Mouse (Mus musculus): ENCODE data around the gene Supt3. TPM values are rescaled to one million over a fixed set of nuclear protein-coding genes. Genes with fewer than 3 reads are reported as not detected.

Gene Supt3
- polyA plus RNA-seq, 1 experiment from 2014 or later: 6.2 TPM

DNA sequence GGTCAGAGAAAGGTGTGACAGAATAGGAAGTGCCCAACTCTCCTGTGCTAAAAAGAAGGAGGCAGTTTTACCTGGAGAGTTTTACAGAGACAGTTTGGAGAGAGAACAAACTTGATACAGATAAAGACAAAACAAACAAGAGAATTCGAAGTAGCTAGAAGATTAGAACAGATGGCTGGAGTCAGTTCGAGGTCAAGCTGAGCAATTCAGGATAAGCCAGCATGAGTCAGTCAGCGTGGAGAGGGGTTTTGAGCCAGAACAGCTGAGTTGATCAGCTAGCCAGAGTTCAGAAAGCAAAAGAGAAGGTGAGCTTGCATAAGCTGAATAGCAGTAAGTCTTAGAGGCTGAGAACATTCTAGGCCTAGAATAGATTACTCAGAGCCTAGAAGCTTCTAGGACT is 20.4 kb downstream of the Supt3 start:
- Histone ChIP-seq H3K27ac (ENCODE audit: low read length) (no peak overlapping the region), H3K4me3 (ENCODE audit: low read depth, low read length) (no peak overlapping the region), H3K27me3 (ENCODE audit: control insufficient read depth, insufficient read depth, low read depth, low read length) (no peaks in the 10 kb centered on the region), H3K4me2 (ENCODE audit: low read depth, low read length) (no peak overlapping the region), H3K4me1 (ENCODE audit: control insufficient read depth, low read depth, low read length) (no peaks in the 10 kb centered on the region), H3K9me3 (replicated peaks; ENCODE audit: control insufficient read depth, low read length) (no peaks in the 10 kb centered on the region), H3K36me3 (ENCODE audit: control insufficient read depth, insufficient read depth) (no peaks in the 10 kb centered on the region), H3K9ac (ENCODE audit: low read depth, low read length) (no peak overlapping the region)
- ATAC-seq (ENCODE audit: low read depth): no peak
- WGBS (ENCODE audit: insufficient replicate concordance): 29% methylated on average over 3 of the region's 3 CpGs

DNA sequence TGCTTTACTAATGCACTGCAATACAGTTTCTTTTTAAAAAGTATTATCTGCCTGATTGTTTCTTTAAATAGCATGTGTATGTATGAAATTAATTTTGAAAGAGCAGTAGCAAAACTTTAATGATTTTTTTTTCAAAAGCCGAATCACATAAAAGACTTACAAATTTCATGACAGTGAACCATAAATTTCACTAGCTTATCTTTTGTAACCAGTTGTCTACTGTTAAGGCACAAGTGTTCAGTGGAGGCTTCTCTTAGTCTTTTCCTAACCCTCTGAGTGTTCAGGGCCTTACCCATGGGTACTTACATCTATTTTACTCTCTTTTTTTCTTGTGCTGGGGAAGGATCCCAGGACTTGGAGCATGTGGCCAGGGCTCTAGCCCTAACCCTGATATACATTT is 30.1 kb downstream of the Supt3 start:
- Histone ChIP-seq H3K9me3 (replicated peaks; ENCODE audit: control insufficient read depth, low read length) (no peaks in the 10 kb centered on the region), H3K4me1 (ENCODE audit: control insufficient read depth, low read depth, low read length) (no peaks in the 10 kb centered on the region), H3K27me3 (ENCODE audit: control insufficient read depth, insufficient read depth, low read depth, low read length) (no peaks in the 10 kb centered on the region), H3K36me3 (ENCODE audit: control insufficient read depth, insufficient read depth) (no peaks in the 10 kb centered on the region), H3K4me3 (ENCODE audit: low read depth, low read length) (no peak overlapping the region), H3K27ac (ENCODE audit: low read length) (no peak overlapping the region), H3K4me2 (ENCODE audit: low read depth, low read length) (no peak overlapping the region), H3K9ac (ENCODE audit: low read depth, low read length) (no peak overlapping the region)
- WGBS (ENCODE audit: insufficient replicate concordance): 44% methylated on average over 1 of the region's 1 CpGs
- no peak for ATAC-seq (ENCODE audit: low read depth)

DNA sequence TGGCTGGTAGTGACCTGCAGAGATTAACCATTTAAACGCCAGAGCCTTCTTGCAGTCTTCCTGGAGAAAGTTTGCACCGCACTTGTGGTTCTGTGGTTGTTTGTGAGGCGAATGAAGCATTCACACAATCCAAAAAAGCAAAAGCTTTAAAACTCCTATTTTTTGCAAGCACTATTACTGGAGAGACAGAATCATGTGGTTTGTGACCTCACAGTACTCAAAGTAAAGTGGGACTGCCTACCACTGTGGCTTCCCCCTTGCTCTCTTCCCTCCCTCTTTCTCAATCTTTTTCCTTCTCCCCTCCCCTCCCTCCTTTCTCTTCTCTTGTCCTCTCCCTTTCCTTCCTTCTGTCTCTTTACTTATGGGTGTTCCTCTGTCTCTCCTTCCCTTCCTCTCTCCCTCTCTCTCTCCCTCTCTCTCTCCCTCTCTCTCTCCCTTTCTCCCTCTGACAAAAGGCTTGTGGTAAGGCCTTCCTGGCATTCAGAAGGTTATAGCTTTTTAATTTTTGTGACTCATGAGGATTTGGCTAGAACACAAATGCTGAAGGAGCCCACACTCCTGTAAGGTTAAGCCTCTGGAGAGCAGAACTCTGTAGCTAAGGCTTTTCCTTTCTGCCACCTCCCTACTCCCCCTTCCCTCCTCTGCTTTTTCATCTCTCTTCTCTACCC is 37.7 kb downstream of the Supt3 start, which contains the start of gene Runx2:
Gene Runx2, minus strand, starts transcription at position 290 of the 668 bp plus-strand sequence.
- H3K27me3 ChIP-seq (ENCODE audit: control insufficient read depth, insufficient read depth, low read depth, low read length): no peaks in the 10 kb centered on the region
- no peak for ATAC-seq (ENCODE audit: low read depth)
- H3K9ac ChIP-seq (ENCODE audit: low read depth, low read length): no peak within 1 kb of the TSS
- peak within 1 kb of the TSS; percentile 6 for H3K4me2 ChIP-seq (ENCODE audit: low read depth, low read length)
- H3K4me3 ChIP-seq (ENCODE audit: low read depth, low read length): no peak within 1 kb of the TSS
- no peak within 1 kb of the TSS for H3K27ac ChIP-seq (ENCODE audit: low read length)
- no peaks in the 10 kb centered on the region for H3K4me1 ChIP-seq (ENCODE audit: control insufficient read depth, low read depth, low read length)
- 12% methylated on average over 3 of the region's 3 CpGs for WGBS (ENCODE audit: insufficient replicate concordance)
- no peaks in the 10 kb centered on the region for H3K36me3 ChIP-seq (ENCODE audit: control insufficient read depth, insufficient read depth)
- no peaks in the 10 kb centered on the region for H3K9me3 ChIP-seq (replicated peaks; ENCODE audit: control insufficient read depth, low read length)

DNA sequence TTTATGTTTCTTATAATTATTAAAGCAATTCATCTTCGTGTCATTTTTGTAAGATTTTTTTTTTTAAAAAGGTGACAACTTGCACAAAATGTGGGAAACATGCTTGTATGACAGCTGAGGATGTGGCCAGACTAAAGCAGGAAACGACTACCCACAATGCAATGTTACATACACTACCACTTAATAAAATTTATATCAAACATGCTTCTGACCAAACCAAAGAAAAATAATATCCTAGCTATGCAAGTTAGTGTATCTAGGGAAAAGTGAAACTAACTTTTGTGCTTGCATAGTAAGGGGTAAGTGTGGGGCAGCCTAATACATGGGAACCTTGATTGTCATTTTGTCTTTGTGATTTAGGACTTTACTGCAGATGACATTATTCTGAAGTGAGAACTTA is 41.9 kb downstream of the Supt3 start:
- Histone ChIP-seq H3K4me3 (ENCODE audit: low read depth, low read length) (no peak overlapping the region), H3K27me3 (ENCODE audit: control insufficient read depth, insufficient read depth, low read depth, low read length) (no peaks in the 10 kb centered on the region)
- 43% methylated on average over 2 of the region's 2 CpGs for WGBS (ENCODE audit: insufficient replicate concordance)

DNA sequence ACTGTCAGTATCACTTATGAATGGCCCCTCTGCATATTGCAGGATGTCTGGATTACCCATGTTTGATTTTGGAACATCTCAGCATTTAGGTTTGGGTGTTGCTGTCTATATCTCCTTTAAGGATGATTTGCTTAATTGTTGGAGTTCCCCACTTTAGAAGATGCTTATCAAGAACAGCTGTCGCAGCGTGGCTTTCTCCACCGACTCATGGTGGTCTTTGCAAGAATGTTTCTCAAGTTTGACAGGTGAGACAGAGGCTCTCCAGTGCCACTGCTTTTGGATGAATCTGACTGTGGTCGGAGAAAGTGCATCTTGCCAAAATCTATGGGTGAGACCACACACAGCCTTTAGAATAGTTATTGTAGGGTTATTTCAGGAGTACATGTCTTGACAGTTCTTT is 42.9 kb downstream of the Supt3 start:
- no peak for ATAC-seq (ENCODE audit: low read depth)
- Histone ChIP-seq H3K4me2 (ENCODE audit: low read depth, low read length) (no peak overlapping the region), H3K27me3 (ENCODE audit: control insufficient read depth, insufficient read depth, low read depth, low read length) (no peaks in the 10 kb centered on the region), H3K4me1 (ENCODE audit: control insufficient read depth, low read depth, low read length) (no peaks in the 10 kb centered on the region), H3K9ac (ENCODE audit: low read depth, low read length) (no peak overlapping the region), H3K27ac (ENCODE audit: low read length) (no peak overlapping the region), H3K4me3 (ENCODE audit: low read depth, low read length) (no peak overlapping the region), H3K9me3 (replicated peaks; ENCODE audit: control insufficient read depth, low read length) (no peaks in the 10 kb centered on the region), H3K36me3 (ENCODE audit: control insufficient read depth, insufficient read depth) (no peaks in the 10 kb centered on the region)
- 50% methylated on average over 4 of the region's 4 CpGs for WGBS (ENCODE audit: insufficient replicate concordance)

More for the DNA sequence above, 41.9 kb downstream of the Supt3 start:
- H3K36me3 ChIP-seq (ENCODE audit: control insufficient read depth, insufficient read depth): no peaks in the 10 kb centered on the region
- H3K4me1 ChIP-seq (ENCODE audit: control insufficient read depth, low read depth, low read length): no peaks in the 10 kb centered on the region
- ATAC-seq (ENCODE audit: low read depth): no peak
- no peak overlapping the region for H3K27ac ChIP-seq (ENCODE audit: low read length)
- no peak overlapping the region for H3K4me2 ChIP-seq (ENCODE audit: low read depth, low read length)
- no peak overlapping the region for H3K9ac ChIP-seq (ENCODE audit: low read depth, low read length)
- no peaks in the 10 kb centered on the region for H3K9me3 ChIP-seq (replicated peaks; ENCODE audit: control insufficient read depth, low read length)

DNA sequence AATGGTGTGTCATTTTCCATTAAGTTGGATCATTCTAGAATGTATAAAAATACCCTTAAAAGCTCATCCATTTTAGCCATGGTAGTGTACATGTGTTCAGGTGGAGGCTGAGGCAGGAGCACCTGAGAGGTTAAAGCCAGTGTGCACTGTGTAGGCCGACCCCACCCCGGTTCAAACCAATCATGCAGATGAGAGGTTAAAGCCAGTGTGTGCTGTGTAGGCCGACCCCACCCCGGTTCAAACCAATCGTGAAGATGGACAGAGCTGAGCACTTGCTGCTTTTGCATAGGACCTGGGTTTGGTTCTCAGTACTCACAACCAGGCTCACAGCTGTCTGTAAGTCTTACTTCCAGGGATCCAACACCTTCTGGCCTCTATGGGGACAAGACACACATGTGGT is 45.0 kb downstream of the Supt3 start:
- ATAC-seq (ENCODE audit: low read depth): peak; percentile 51
- Histone ChIP-seq H3K9ac (ENCODE audit: low read depth, low read length) (no peak overlapping the region), H3K27me3 (ENCODE audit: control insufficient read depth, insufficient read depth, low read depth, low read length) (no peaks in the 10 kb centered on the region), H3K4me1 (ENCODE audit: control insufficient read depth, low read depth, low read length) (peaks cover 6% of the 10 kb centered on the region), H3K9me3 (replicated peaks; ENCODE audit: control insufficient read depth, low read length) (no peaks in the 10 kb centered on the region), H3K27ac (ENCODE audit: low read length) (no peak overlapping the region), H3K4me2 (ENCODE audit: low read depth, low read length) (no peak overlapping the region), H3K36me3 (ENCODE audit: control insufficient read depth, insufficient read depth) (no peaks in the 10 kb centered on the region), H3K4me3 (ENCODE audit: low read depth, low read length) (no peak overlapping the region)
- WGBS (ENCODE audit: insufficient replicate concordance): 69% methylated on average over 5 of the region's 5 CpGs

DNA sequence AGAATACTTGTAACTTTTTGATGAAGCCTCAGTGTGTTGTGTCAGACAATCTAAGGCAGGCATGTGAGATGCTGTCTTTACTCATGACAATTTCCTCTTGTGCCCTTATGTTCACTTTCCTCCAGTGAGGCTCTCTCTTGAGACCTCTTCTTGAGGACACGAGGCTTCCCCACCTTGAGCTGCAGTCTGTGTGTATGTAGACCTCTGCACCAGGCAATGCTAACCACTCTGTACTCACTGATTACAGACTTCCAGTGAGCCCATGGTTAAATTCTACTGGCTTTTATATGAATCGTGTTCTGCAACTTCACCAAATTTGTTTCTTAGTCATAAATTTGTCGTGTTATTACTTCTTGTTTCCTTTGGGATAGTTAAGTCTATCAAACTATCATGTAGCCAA is 50.2 kb downstream of the Supt3 start:
- H3K9me3 ChIP-seq (replicated peaks; ENCODE audit: control insufficient read depth, low read length): no peaks in the 10 kb centered on the region
- no peaks in the 10 kb centered on the region for H3K36me3 ChIP-seq (ENCODE audit: control insufficient read depth, insufficient read depth)
- no peak overlapping the region for H3K9ac ChIP-seq (ENCODE audit: low read depth, low read length)
- 55% methylated on average over 3 of the region's 3 CpGs for WGBS (ENCODE audit: insufficient replicate concordance)
- H3K4me1 ChIP-seq (ENCODE audit: control insufficient read depth, low read depth, low read length): peaks cover 18% of the 10 kb centered on the region
- H3K4me3 ChIP-seq (ENCODE audit: low read depth, low read length): no peak overlapping the region
- peak; percentile 49; the same call in 1 of the 2 replicates for ATAC-seq (ENCODE audit: low read depth)
- no peak overlapping the region for H3K4me2 ChIP-seq (ENCODE audit: low read depth, low read length)
- peak overlapping the region; percentile 59 for H3K27ac ChIP-seq (ENCODE audit: low read length)
- no peaks in the 10 kb centered on the region for H3K27me3 ChIP-seq (ENCODE audit: control insufficient read depth, insufficient read depth, low read depth, low read length)

GRCm38 (mm10) chr17:44827964-44828363 is 51.0 kb downstream of the Supt3 start:
- Histone ChIP-seq H3K4me2 (ENCODE audit: low read depth, low read length) (peak overlapping the region; percentile 34), H3K27ac (ENCODE audit: low read length) (peak overlapping the region; percentile 80), H3K9ac (ENCODE audit: low read depth, low read length) (peak overlapping the region; percentile 25; the same call in 1 of the 2 replicates), H3K9me3 (replicated peaks; ENCODE audit: control insufficient read depth, low read length) (no peaks in the 10 kb centered on the region), H3K4me1 (ENCODE audit: control insufficient read depth, low read depth, low read length) (peaks cover 18% of the 10 kb centered on the region), H3K27me3 (ENCODE audit: control insufficient read depth, insufficient read depth, low read depth, low read length) (no peaks in the 10 kb centered on the region), H3K4me3 (ENCODE audit: low read depth, low read length) (no peak overlapping the region), H3K36me3 (ENCODE audit: control insufficient read depth, insufficient read depth) (no peaks in the 10 kb centered on the region)
- 30% methylated on average over 4 of the region's 4 CpGs for WGBS (ENCODE audit: insufficient replicate concordance)
- ATAC-seq (ENCODE audit: low read depth): peak; percentile 96

DNA sequence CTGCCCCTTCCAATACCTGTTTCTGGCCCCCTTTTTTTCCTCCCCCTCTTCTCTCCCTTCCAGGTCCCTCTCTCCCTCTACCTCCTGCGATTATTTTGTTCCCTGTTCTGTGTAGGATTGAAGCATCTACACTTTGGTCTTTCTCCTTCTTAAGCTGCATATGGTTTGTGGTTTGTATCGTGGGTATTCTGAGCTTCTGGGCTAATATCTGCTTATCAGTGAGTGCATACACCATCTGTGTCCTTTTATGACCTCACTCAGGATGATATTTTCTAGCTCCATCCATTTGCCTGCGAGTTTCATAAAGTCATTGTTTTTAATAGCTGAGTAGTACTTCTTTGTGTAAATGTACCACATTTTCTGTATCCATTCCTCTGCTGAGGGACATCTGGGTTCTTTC is 52.6 kb downstream of the Supt3 start:
- Histone ChIP-seq H3K4me1 (ENCODE audit: control insufficient read depth, low read depth, low read length) (peaks cover 18% of the 10 kb centered on the region), H3K27ac (ENCODE audit: low read length) (no peak overlapping the region), H3K4me2 (ENCODE audit: low read depth, low read length) (no peak overlapping the region), H3K9ac (ENCODE audit: low read depth, low read length) (no peak overlapping the region), H3K36me3 (ENCODE audit: control insufficient read depth, insufficient read depth) (no peaks in the 10 kb centered on the region), H3K9me3 (replicated peaks; ENCODE audit: control insufficient read depth, low read length) (no peaks in the 10 kb centered on the region), H3K27me3 (ENCODE audit: control insufficient read depth, insufficient read depth, low read depth, low read length) (no peaks in the 10 kb centered on the region), H3K4me3 (ENCODE audit: low read depth, low read length) (no peak overlapping the region)
- no peak for ATAC-seq (ENCODE audit: low read depth)
- WGBS (ENCODE audit: insufficient replicate concordance): 46% methylated on average over 3 of the region's 3 CpGs
